Mouse (Mus musculus) midbrain, postnatal 0 days (tissue): Measurements from ENCODE around the gene Clec2d. TPM values are rescaled to one million over a fixed set of nuclear protein-coding genes. Genes with fewer than 3 reads are reported as not detected.
"Not testable (repeated sequence)": the region's sequence is repeated elsewhere in the genome, so short reads cannot be mapped to it uniquely, and the experiment has no call there.

Source experiments
- ATAC-seq: fragments of 200-750 bp; cut with Nextera tagmentation; 2 replicates; pipeline ENCODE4 v1.8.0; 2017; ENCODE audit warnings: moderate number of reproducible peaks, mild to moderate bottlenecking, moderate TSS enrichment, moderate library complexity; ENCODE audit not compliant: low FRiP score
- DNase-seq: peaks from one replicate; pipeline ENCODE4 v3.0.0-alpha.2; 2015; ENCODE audit warnings: low spot score
- H3K27ac ChIP-seq: fragments of 300-500 bp; sonication (generic); 2 replicates; pipeline ENCODE4 v1.5.1; 2014; ENCODE audit warnings: low read depth, mild to moderate bottlenecking, low read length, mixed read lengths
- H3K27me3 ChIP-seq: fragments of 300-500 bp; sonication (generic); 2 replicates; pipeline ENCODE4 v1.6.1; 2014; ENCODE audit warnings: low read length, control low read depth, mixed read lengths; ENCODE audit not compliant: insufficient read depth
- H3K36me3 ChIP-seq: fragments of 300-500 bp; sonication (generic); 2 replicates; pipeline ENCODE4 v1.6.1; 2014; ENCODE audit warnings: low read length, control low read depth, mixed read lengths; ENCODE audit not compliant: insufficient read depth
- H3K4me1 ChIP-seq: fragments of 300-500 bp; sonication (generic); 2 replicates; pipeline ENCODE4 v1.6.1; 2014; ENCODE audit warnings: mild to moderate bottlenecking, control low read depth, antibody characterized with exemption, low read length, mixed read lengths; ENCODE audit not compliant: insufficient read depth
- H3K4me2 ChIP-seq: fragments of 300-500 bp; sonication (generic); 2 replicates; pipeline ENCODE4 v1.6.1; 2014; ENCODE audit warnings: low read depth, mild to moderate bottlenecking, low read length, mixed read lengths; ENCODE audit not compliant: poor library complexity, severe bottlenecking
- H3K4me3 ChIP-seq: fragments of 300-500 bp; sonication (generic); 2 replicates; pipeline ENCODE4 v1.5.1; 2014; ENCODE audit warnings: low read depth, mild to moderate bottlenecking, low read length, moderate library complexity
- H3K9ac ChIP-seq: fragments of 300-500 bp; sonication (generic); replicated peaks from 2 replicates; pipeline ENCODE4 v1.6.1; 2014; ENCODE audit warnings: mild to moderate bottlenecking, low read length, moderate library complexity, mixed read lengths; ENCODE audit not compliant: poor library complexity, severe bottlenecking
- H3K9me3 ChIP-seq: fragments of 300-500 bp; sonication (generic); 2 replicates; pipeline ENCODE4 v1.6.1; 2016; ENCODE audit warnings: low read length, control low read depth
- CTCF ChIP-seq: IDR thresholded peaks from 2 replicates; pipeline ENCODE4 v1.5.1; 2016; ENCODE audit warnings: antibody characterized with exemption, mild to moderate bottlenecking
- WGBS: fragments of 180-500 bp; shearing (Covaris S2); extraction: QIAGEN DNeasy Blood & Tissue Kit; methylation state at CpG from one replicate; pipeline ENCODE4 v1.1.7; 2014; 5-methylcytosine and 5-hydroxymethylcytosine counted together
- polyA plus RNA-seq: library from polyadenylated mRNA; unstranded; fragments of >200 nt; fragmentation: Nextera tagmentation; extraction: Ambion mirVana; gene quantifications from 2 replicates; pipeline ENCODE4 v1.2.1, GENCODE M21; 2015
- total RNA-seq: library from RNA; depleted of rRNA; stranded (reverse); fragments of >200 nt; gene quantifications from 2 replicates; pipeline ENCODE4 v1.2.3, GENCODE M21; 2014

Gene Clec2d
- total and polyA plus RNA-seq, 2 experiments from 2014 or later = 12.9 TPM; not detected in 1

DNA sequence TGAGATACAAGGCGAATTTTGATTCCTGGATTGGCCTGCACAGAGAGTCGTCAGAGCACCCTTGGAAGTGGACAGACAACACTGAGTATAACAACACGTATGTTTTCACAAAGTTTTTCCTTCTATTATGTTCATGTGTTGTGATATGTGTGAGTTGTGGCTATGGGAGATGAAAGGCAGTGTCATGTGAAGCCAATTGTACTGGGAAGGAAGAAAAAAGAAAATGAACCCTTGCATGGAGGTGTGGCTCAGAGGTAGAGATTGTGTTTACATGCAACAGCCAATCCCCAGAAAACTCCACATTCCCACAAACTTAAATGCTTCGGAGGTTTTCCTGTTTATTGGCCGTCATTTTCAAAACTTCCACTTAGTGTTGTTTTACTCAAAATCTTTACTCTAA, 4.4 kb downstream of the Clec2d start:
- 85% methylated on average over 5 of the region's 5 CpGs for WGBS

DNA sequence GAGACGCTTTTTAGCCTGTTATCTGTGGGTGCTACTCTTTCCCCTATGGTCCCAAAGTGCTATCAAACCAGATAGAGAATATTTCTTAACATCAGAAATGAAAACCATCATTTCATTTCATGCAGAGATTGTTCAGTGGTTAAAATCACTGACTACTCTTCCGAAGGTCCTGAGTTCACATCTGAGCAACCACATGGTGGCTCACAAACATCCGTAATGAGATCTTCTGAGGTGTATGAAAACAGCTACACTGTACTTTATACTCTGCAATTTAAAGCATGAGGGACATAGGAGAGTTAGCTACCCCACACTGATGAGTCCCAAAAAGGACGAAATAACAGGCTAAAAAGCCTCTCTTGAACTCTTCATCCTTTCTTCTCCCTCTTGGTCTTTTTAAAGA, 5.6 kb downstream of the Clec2d start:
- no peak for DNase-seq
- ATAC-seq = no peak

More for the DNA sequence above, 4.4 kb downstream of the Clec2d start:
- Histone ChIP-seq H3K9ac (no peak overlapping the region), H3K9me3 (no peaks in the 10 kb centered on the region), H3K4me1 (no peaks in the 10 kb centered on the region), H3K27ac (no peak overlapping the region), H3K36me3 (no peaks in the 10 kb centered on the region), H3K27me3 (no peaks in the 10 kb centered on the region), H3K4me3 (no peak overlapping the region), H3K4me2 (no peak overlapping the region)
- DNase-seq (no peak), ATAC-seq (no peak)
- no peak for TF ChIP-seq CTCF

DNA sequence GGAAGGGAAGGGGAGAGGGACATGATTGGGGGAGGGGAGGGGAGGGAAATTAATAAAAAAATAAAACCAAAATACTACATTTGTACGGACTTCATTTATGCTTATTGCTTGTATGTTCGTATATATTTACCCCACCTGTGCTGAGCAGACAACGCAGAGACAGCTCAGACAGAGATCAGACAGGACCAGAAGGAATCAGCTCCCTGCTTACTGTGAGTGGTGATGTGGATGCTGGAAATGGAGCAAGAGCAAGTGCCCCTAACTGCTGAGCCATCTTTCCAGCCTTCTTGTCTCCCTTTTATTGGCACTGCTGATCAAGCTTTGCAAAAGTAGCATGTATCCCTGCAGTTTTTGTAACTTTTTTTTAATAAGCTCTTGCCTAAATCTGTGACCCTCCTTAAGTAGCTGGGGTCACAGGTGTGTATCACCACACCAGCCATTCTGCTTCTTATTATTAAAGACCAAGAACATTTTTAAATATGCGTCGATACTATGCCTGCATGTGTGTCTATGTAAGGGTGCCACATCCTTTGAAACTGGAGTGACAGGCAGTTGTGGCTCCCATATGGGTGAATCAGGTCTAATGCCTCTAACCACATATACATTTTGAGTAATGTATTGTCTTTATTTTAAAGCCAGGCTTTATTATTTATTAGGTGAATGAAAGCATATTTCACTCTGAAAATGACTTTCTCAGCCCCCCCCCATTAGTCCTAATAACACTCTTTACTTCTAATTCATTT, 6.2 kb downstream of the Clec2d start:
- Histone ChIP-seq H3K36me3 (no peaks in the 10 kb centered on the region), H3K4me2 (no peak overlapping the region), H3K27me3 (no peaks in the 10 kb centered on the region), H3K9ac (no peak overlapping the region), H3K9me3 (no peaks in the 10 kb centered on the region), H3K4me1 (no peaks in the 10 kb centered on the region), H3K4me3 (no peak overlapping the region), H3K27ac (no peak overlapping the region)
- ATAC-seq (no peak), DNase-seq (no peak)
- TF ChIP-seq CTCF = no peak
- WGBS = 97% methylated on average over 5 of the region's 5 CpGs

More for the DNA sequence above, 5.6 kb downstream of the Clec2d start:
- H3K27ac ChIP-seq = no peak overlapping the region
- H3K4me1 ChIP-seq = no peaks in the 10 kb centered on the region
- H3K36me3 ChIP-seq = no peaks in the 10 kb centered on the region
- H3K4me2 ChIP-seq = no peak overlapping the region
- 86% methylated on average over 4 of the region's 4 CpGs for WGBS
- TF ChIP-seq CTCF = no peak
- H3K9ac ChIP-seq = no peak overlapping the region
- no peaks in the 10 kb centered on the region for H3K27me3 ChIP-seq
- H3K4me3 ChIP-seq = no peak overlapping the region
- no peaks in the 10 kb centered on the region for H3K9me3 ChIP-seq

DNA sequence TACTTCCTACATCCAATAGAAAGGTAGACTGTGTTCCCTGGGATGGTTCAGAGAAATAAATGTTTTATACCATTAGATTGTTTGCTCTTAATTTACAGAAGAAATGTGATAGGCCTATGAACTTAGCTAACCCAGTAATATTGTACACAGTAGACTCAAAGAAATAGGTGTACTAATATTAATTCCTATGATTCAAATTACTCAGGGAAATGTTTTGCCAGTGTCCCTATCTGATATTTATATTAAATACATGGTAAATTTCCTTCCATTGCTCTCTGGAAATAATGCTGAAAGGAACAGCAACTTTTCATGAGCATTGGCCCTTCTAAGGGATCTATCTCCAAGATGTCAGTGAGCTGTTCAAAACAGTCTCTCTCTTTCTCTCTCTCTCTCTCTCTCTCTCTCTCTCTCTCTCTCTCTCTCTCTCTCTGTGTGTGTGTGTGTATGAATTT, 6.8 kb downstream of the Clec2d start:
- Histone ChIP-seq H3K4me2 (no peak overlapping the region), H3K4me3 (no peak overlapping the region), H3K4me1 (no peaks in the 10 kb centered on the region), H3K9ac (no peak overlapping the region), H3K27ac (no peak overlapping the region), H3K36me3 (no peaks in the 10 kb centered on the region), H3K9me3 (no peaks in the 10 kb centered on the region), H3K27me3 (no peaks in the 10 kb centered on the region)
- DNase-seq (no peak), ATAC-seq (no peak)
- TF ChIP-seq CTCF = no peak

DNA sequence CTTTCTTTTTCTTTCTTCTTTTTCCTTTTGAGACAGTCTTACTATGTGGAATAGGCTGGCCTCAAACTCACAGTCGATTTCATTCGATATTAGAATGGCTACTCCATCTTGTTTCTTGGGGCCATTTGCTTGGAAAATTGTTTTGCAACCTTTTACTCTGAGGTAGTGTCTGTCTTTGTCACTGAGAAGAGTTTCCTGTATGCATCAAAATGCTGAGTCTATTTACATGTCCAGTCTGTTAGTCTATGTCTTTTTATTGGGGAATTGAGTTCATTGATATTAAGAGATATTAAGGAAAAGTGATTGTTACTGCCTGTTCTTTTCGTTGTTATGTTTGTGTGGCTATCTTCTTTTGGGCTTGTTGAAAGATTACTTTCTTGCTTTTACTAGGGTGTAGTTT, 7.4 kb downstream of the Clec2d start:
- H3K36me3 ChIP-seq, H3K27me3 ChIP-seq, H3K27ac ChIP-seq, DNase-seq, H3K4me3 ChIP-seq, H3K9me3 ChIP-seq, H3K4me1 ChIP-seq, H3K9ac ChIP-seq, ATAC-seq, H3K4me2 ChIP-seq: not testable (repeated sequence)
- WGBS = 96% methylated on average over 3 of the region's 3 CpGs

DNA sequence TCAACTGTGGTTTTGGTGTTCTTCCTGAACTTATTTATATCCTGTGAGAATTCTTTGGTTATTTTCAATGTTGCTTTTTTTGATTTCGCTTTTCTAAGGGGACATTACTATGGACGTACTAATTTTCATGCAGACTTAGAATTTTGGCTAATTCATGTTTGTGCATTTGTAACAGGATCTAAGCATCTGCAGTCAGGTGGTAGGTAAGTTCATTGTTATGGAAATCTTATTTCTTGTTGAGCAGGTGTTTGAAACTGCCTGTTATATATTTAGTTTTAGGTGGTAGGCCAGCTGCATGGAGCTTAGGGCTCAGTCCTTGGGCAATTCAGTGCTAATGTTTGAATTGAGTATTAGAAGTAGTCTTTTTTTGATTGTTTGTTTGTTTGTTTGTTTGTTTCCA, 13.0 kb downstream of the Clec2d start:
- H3K4me3 ChIP-seq = no peak overlapping the region
- H3K9ac ChIP-seq = no peak overlapping the region
- DNase-seq (no peak), ATAC-seq (no peak)
- no peak overlapping the region for H3K27ac ChIP-seq
- 94% methylated on average over 2 of the region's 2 CpGs for WGBS
- no peak for TF ChIP-seq CTCF
- H3K4me1 ChIP-seq = no peaks in the 10 kb centered on the region
- H3K4me2 ChIP-seq = no peak overlapping the region
- no peaks in the 10 kb centered on the region for H3K9me3 ChIP-seq
- H3K36me3 ChIP-seq = no peaks in the 10 kb centered on the region
- H3K27me3 ChIP-seq = no peaks in the 10 kb centered on the region

DNA sequence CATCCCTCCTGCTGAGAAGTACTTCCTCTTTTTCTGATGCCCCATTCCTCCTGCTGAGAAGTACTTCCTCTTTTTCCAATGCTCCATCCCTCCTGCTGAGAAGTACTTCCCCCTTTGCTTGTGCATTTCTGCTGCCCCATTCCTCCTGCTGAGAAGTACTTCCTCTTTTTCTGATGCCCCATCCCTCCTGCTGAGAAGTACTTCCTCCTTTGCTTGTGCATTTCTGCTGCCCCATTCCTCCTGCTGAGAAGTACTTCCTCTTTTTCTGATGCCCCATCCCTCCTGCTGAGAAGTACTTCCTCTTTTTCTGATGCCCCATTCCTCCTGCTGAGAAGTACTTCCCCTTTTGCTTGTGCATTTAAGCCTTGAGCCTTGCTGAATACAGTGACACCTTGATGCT, 19.7 kb downstream of the Clec2d start:
- not testable (repeated sequence) for DNase-seq, H3K4me2 ChIP-seq, H3K27ac ChIP-seq, H3K4me3 ChIP-seq, H3K27me3 ChIP-seq, H3K9me3 ChIP-seq, ATAC-seq, H3K4me1 ChIP-seq, H3K36me3 ChIP-seq, H3K9ac ChIP-seq
